Mouse (Mus musculus) T-helper 2 cell (primary cell): ENCODE results near the gene Tfeb.

Experiments used
- in situ Hi-C: fragments of 300-600 bp; cut with MboI, MseI; formaldehyde crosslinking; loops from one replicate; pipeline ENCODE4 v1.15.1; 2025; ENCODE audit warnings: high pct_unique_total_duplicates

Tfeb gene

GRCm38 (mm10) chr17:47711883-47712282, 24.9 kb upstream of the Tfeb start:
- in situ Hi-C loops: no loop called here

DNA sequence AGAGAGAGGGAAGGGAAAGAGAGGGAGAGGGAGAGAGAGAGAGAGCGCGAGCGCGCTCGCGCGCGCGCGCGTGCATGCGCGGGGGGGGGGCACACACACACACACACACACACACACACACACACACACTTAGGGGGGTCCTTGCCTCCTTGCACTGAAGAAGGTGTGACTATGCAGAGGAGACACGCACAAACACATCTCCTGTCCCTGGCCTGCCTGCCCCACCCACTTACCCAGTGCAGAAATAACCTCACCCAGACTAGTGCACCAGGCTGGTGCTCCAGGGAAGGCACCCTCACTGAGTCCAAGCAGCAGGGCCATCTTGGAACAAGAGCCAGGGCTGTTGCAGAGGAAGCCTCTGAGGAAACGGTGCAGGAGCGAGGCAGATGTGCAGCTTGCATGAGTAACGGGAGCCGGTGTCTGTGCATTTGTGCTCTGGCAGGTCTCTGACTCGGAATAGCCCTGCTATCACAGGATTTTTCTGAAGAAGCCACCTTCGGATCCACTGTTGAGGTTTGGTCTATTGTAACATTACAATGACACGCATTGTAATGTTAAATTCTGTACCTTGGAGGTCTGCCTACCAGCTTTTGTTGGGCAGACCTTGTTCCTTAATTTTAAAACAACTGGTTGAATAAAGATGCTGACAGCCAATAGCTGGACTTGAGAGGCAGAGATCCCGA, 23.8 kb upstream of the Tfeb start:
- in situ Hi-C loops: no loop called here

DNA sequence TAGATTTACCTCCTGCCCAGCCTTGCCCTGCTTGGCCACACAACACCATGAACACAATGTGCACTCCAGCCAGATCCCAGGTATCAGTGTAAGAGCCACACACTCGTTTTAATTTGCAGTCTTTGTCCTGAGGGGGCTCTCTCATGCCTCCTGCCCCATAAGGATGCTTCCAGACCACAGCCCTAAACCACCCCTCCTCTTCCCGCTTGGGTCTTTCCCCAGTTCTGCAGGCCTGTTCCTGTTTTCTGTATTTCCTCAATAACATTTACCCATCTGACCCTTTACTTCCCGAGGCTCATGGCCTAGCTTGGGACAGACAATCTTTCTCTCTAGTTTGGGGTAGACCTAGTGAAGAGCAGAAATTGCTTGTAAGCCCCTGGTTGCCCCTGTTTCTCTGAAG, 21.8 kb upstream of the Tfeb start:
- in situ Hi-C loops: no loop called here

DNA sequence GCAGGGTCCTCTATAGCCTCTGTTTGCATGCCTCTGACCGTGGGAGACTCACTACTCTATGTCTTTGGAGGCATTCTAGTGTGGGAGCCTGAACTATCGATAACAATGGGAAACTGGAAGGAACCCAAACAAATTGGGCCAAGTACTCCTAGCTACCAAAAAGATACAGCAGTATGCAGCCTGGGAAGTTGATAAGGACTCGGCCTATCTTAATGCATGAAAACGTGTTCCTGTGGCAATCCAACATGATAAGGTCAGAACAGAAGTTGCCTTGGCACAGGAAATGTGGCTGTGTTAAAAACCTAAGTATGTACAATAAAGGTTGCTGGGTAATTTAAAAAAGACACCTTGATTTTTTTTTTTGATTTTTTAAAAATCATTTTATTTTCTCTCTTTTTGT, 15.6 kb upstream of the Tfeb start:
- in situ Hi-C loops: no loop called here

- in situ Hi-C loops: no loop called here
Measured at GRCm38 (mm10) chr17:47726566-47726965, 10.3 kb upstream of the Tfeb start, which contains the start of gene Pgc. Pgc (plus strand) TSS chr17:47726842.

DNA sequence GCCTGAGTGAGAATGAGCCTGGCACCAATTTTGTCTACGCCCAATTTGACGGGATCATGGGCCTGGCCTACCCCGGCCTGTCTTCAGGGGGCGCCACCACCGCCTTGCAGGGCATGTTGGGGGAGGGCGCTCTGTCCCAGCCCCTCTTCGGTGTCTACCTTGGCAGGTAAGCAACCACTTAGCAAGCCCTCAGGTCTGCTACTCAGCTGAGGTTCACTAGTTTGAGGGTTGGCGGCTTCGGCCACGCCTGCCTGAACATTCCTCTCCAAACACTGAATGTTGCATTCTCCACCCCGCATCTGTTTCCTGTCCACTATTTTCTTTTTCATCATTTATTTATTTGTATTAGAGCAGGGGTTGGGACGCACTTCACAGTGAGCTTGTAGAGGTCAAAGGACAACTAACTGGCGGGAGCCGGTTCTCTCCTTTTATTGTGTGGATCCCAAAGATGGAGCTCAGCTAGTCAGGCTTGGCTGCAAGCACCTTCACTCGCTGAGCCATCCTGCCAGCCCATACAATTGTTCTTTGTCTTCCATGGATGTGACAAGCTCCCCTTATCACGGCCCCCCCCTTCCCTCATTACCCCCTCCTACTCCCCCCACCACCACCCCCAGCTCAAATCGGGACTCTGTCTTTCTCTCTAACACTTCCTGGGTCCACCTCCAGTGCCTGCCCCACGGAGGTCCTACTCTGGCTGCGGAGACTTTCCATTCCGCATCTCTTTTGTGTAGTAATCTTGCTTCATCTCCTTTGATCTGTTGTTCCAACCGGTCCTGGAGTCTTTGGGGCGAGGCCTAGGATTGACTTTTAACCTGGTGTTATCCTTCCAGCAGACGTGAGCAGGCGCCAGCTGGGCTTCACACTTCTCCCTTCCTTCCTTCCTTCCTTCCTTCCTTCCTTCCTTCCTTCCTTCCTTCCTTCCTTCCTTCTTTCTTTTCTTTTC, 5.9 kb upstream of the Tfeb start:
- in situ Hi-C loops: no loop called here

DNA sequence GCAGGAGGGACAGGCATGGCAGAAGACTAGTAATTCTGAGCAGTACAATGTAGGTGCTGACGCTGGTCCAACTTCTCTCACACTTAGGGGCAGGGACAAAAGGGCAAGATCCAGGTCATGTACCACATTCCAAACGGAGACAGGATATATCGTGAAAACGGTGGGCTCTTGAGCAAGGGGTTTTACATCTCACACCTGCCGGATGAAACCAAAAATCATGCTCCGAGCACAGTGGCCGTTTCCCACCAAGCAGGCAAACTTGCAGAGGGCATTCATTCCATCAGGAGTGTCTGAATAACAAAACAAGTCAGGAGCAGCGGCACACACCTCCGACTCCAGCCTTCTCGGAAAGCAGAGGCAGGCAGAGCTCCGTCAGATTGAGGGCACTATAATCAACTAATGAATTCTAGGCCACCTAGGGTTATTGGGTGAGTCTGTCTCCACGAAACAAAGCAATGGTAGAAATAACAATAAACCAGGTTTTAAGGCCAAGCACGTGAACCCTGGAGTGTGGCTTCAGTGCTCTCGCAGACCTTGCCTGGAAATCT, 1.2 kb upstream of the Tfeb start:
- in situ Hi-C loops: no loop called here

DNA sequence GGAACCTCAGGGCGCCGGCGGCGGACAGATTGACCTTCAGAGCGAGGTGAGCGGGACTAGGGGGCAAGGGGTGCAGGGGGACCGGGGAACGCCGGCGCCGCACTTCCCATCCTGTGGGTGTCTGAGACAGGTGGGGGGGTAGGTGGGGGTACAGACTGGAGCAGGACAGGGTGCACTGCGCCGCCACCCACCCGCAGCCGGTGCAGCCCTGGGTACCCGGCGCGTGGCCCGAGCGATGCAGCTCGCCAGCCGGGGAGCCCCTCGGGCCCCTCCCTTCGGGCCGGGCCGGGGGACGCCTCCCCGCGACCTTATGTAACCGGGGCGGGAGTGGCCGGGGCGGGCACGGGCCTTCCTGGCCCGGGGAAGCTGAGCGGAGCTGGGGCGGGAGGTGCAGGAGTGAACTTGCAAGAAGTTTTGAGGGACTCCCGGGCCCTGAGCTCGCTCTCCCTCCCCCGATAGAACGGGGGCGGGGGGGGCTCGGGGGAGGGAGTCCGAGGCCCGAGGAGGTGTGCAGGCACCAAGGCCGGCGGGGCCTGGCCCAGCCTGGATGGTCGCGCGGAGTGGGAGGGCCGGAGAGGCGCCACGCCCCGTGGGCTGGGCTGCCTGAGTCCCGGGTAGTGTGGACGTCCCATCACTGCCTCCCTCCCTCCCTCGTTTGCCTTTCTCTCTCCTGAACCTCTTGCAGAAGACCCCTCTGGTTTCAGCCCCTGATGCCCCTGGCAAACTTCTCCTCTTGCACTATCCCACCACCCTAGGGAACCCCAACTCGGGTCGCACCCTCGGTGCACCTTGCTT, 638 bp downstream of the Tfeb start:
- in situ Hi-C loops: no loop called here

- in situ Hi-C loops: no loop called here
Measured at GRCm38 (mm10) chr17:47738066-47738878, 1.4 kb downstream of the Tfeb start.

DNA sequence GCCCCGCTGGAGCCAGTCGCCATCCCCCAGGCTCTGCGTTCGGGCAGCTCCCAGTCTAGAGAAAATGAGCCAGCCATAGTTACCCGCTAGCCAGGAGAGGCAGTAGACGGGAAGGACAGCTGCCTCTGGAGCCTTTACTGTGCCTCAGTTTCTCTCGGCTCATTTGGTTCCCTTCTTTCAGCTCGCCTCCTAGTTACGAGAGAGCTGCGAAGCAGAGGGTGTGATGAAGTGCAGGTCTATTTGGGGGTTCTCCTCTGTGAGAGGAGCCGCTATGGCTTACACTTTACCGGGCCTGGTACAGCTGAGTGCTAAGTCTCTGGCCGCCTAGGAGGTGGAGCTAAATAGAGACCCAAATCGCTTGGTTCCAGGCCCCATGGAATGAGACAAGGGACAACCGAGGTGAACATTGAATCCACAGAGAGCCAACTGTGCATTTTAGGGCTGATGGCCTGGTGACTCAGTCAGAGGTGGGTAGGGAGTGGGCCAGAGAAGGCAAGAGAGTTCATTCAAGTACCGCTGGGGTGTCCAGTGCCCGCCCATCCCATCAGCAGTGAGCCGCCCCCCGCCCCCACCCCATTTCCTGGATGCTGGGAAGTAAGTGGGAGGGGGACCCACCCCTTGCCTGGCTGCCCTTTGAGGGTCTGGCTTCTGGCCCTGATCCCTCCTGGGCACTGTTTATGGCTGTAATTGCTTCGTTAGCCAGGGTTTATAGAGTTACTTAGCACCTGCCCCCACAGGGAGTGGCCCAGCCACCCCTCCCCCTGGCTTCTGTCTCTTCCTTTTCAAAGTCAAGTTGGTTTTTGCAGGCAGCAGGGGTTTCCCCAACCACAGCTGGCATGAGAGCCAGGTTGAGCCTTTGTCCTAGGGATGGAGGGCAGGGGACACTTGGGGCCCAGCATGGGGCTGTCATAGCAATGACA, 2.3 kb downstream of the Tfeb start:
- in situ Hi-C loops: no loop called here

DNA sequence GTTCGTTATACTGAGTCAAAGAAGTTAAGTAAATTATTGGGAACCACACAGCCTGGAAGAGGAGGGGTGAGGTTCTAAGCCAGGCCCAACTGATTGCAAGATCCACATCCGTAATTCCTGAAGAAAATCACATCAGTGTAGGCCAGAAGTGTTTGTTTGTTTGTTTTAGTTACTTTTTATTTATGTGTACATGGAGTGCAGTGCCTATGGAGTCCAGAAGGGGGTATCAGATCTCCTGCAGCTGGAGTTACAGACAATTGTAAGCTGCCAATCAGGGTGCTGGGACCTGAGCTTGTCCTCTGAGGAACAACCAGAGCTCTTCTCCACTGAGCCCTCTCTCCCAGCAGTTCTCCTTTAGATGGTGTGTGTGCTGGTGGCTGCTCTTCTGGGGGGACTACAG, 3.4 kb downstream of the Tfeb start:
- in situ Hi-C loops: no loop called here

GRCm38 (mm10) chr17:47742991-47743734, 6.3 kb downstream of the Tfeb start:
- in situ Hi-C loops: no loop called here

- in situ Hi-C loops: no loop called here
Measured at GRCm38 (mm10) chr17:47744086-47744485, 7.3 kb downstream of the Tfeb start.

- in situ Hi-C loops: no loop called here
Measured at GRCm38 (mm10) chr17:47744746-47745368, 8.0 kb downstream of the Tfeb start.

DNA sequence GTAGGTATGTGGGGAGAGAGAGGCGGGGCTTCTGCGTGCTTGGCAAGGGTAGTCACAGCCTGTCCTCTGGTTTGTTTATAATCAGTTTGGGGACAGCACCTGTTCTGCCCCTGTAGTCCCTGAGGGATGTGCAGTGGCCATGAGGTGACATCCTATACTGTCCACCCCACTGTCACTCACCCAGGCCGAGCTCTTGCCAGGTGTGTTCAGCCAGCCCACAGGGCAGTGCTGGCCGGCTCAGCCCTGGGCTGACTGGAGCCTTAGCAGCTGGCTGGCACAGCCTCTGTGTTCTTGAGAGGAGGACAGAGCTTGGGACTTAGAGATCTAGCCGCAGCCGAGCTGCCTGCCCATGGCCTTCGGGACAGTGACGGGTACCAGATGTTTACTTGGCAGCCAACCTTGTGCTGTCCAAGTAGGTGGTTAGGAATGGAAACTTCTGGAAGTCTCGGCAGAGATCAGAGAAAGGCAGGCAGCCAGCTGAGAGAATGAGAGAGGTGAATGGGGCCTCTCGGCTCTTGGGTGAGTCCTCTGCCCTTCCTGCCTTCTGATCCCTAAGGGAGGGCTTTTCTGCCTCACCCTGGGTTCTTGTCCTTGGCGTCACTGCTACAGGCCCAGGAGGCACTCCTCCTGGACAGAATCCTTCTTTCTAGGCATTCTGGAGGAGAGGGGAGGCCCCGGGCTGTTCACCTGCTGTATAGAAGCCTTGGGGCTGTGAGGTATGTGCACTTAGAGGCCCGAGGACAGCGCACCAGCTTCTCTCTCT, 12.1 kb downstream of the Tfeb start:
- in situ Hi-C loops: no loop called here

DNA sequence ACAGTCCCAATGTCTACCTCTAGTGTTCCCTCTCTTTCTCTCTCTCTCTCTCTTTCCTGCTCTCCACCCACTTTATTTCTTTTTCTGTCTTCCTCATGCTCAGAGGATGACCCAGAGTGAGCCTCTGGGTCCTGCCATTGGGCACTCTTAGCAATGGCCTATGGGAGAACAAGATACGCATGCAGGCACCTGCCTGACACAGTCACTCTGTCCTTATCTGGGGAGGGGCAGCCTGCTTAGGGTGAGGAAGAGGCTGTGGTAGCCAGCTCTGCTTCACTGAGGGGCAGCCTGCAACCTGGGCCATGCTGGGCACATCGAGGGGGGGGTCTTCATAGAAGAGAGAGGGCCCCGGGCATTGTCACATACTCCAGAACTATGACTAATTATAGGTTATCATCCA, 12.8 kb downstream of the Tfeb start:
- in situ Hi-C loops: no loop called here

GRCm38 (mm10) chr17:47750101-47750500, 13.3 kb downstream of the Tfeb start:
- in situ Hi-C loops: no loop called here

- in situ Hi-C loops: no loop called here
Measured at GRCm38 (mm10) chr17:47751811-47752210, 15.0 kb downstream of the Tfeb start.
